ENCODE assay signal across 11 mouse cellular contexts in genomic region chr4:82266066-82266619, GRCm38 (mm10).
A peak's percentile ranks its signal among the peaks of the same experiment; 100 is the strongest.
DNase-seq lines count a peak whose midpoint lies in the region; ATAC-seq lines count a peak whose summit lies in the region.
"Had no signal": no experiment of that assay in that cellular context is flagged by ENCODE, and none has a peak within 500 bp of the region (broad histone marks: within the 10 kb centered on the region; RNA-seq: fewer than 3 reads in every experiment).

No protein-coding gene starts in this region.

- 17% methylated on average over 4 of the region's 4 CpGs for WGBS in kidney, embryonic 15.5 days
- 41% methylated on average over 4 of the region's 4 CpGs for WGBS in embryonic facial prominence, embryonic 10.5 days
- 24% methylated on average over 4 of the region's 4 CpGs for WGBS in intestine, embryonic 15.5 days

- no peaks in the 10 kb centered on the region for H3K27me3 ChIP-seq in kidney, embryonic 15.5 days
- H3K27me3 ChIP-seq in embryonic facial prominence, embryonic 10.5 days (replicated peaks; ENCODE audit: low read depth, poor library complexity, severe bottlenecking) = no peaks in the 10 kb centered on the region
- no peaks in the 10 kb centered on the region for H3K27me3 ChIP-seq in intestine, embryonic 15.5 days (replicated peaks)

- H3K4me1 ChIP-seq in kidney, embryonic 15.5 days = peaks cover 23% of the 10 kb centered on the region
- H3K4me1 ChIP-seq in embryonic facial prominence, embryonic 10.5 days = peaks cover 34% of the 10 kb centered on the region
- H3K4me1 ChIP-seq in intestine, embryonic 15.5 days (replicated peaks) = 0 out of 2 replicates have a peak, but pooled peaks cover 16% of the 10 kb centered on the region

- H3K4me3 ChIP-seq in kidney, embryonic 15.5 days (replicated peaks) = no peak overlapping the region
- H3K4me3 ChIP-seq in embryonic facial prominence, embryonic 10.5 days = no peak overlapping the region
- no peak overlapping the region for H3K4me3 ChIP-seq in intestine, embryonic 15.5 days (replicated peaks)

- ATAC-seq in kidney, embryonic 15.5 days (replicated peaks; ENCODE audit: low FRiP score) = no peak
- ATAC-seq in intestine, embryonic 15.5 days = no peak; the same call in 1 of the 2 replicates

- H3K27ac ChIP-seq in kidney, embryonic 15.5 days = peak overlapping the region; percentile 76
- H3K27ac ChIP-seq in embryonic facial prominence, embryonic 10.5 days (replicated peaks) = peak overlapping the region; percentile 71
- H3K27ac ChIP-seq in intestine, embryonic 15.5 days = peak overlapping the region; percentile 17; the same call in 1 of the 2 replicates
- H3K27ac ChIP-seq: hindbrain, embryonic 14.5 days had no signal

- peak; percentile 31 for DNase-seq in embryo, embryonic 10 days (ENCODE audit: low spot score)
- DNase-seq in embryo, embryonic 9.5 days (ENCODE audit: extremely low spot score) = no peak
- no peak for DNase-seq in kidney, adult 18-20 months
- no peak for DNase-seq in embryonic facial prominence, embryonic 10.5 days (ENCODE audit: low spot score)
- DNase-seq in right cerebral cortex, postnatal 14 days = no peak
- DNase-seq in spleen, adult 12 weeks (ENCODE audit: low spot score) = no peak
- DNase-seq: cerebellum, postnatal 10 days; retina, postnatal 1 day had no signal

- no peaks in the 10 kb centered on the region for H3K9me3 ChIP-seq in kidney, embryonic 15.5 days (replicated peaks)
- no peaks in the 10 kb centered on the region for H3K9me3 ChIP-seq in embryonic facial prominence, embryonic 10.5 days
- no peaks in the 10 kb centered on the region for H3K9me3 ChIP-seq in intestine, embryonic 15.5 days

- H3K9ac ChIP-seq in kidney, embryonic 15.5 days = no peak overlapping the region
- no peak overlapping the region for H3K9ac ChIP-seq in intestine, embryonic 15.5 days
- H3K9ac ChIP-seq: hindbrain, embryonic 14.5 days had no signal

- H3K36me3 ChIP-seq in kidney, embryonic 15.5 days = no peaks in the 10 kb centered on the region
- H3K36me3 ChIP-seq in embryonic facial prominence, embryonic 10.5 days (replicated peaks) = no peaks in the 10 kb centered on the region
- no peaks in the 10 kb centered on the region for H3K36me3 ChIP-seq in intestine, embryonic 15.5 days

- H3K4me2 ChIP-seq in kidney, embryonic 15.5 days = peak overlapping the region; percentile 32; the same call in 1 of the 2 replicates
- no peak overlapping the region for H3K4me2 ChIP-seq in intestine, embryonic 15.5 days (replicated peaks)
- H3K4me2 ChIP-seq: hindbrain, embryonic 14.5 days had no signal

Comparison
In these comparisons a context has a peak if more than half of its experiments do, and no peak if none do; other contexts are left out.
1. H3K27ac ChIP-seq: peak in every context shown above with its lines; median percentile 76 in kidney, embryonic 15.5 days; 71 in embryonic facial prominence, embryonic 10.5 days; 17 in intestine, embryonic 15.5 days.